Mouse (Mus musculus): ENCODE results near the gene Rab1b. TPM values are rescaled to one million over a fixed set of nuclear protein-coding genes. Genes with fewer than 3 reads are reported as not detected.
A peak's percentile ranks its signal among the peaks of the same experiment; 100 is the strongest.
"Not testable (repeated sequence)": the region's sequence is repeated elsewhere in the genome, so short reads cannot be mapped to it uniquely, and the experiment has no call there.

Gene Rab1b
- total RNA-seq (2014; rRNA removed) (192 and 242 TPM in 2 replicates), polyA plus RNA-seq (2015; fragmentation: Nextera tagmentation; extraction: Ambion mirVana) (204 and 227 TPM in 2 replicates)

DNA sequence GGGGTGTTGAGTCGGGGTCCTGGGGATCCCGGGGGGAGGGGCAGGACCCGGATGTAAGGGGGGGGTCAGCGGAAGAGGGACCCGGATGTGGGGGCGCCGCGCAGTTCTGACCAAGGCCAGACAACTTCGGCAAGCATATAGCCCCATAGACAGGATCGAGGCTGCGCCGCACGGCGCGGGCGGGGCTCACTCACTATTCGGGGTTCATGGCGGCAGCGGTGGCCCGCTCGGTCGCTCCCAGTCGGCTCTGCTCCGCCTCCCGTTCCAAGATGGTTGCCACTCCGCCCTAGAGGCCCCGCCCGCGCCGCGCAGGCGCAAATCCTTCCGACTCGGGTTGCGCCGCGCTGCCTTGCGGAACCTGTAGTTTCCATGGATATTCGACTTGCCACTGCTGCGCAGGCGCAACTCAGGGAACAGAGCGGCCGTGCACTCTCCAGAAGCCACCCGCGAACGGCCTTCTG, at the start of gene Rab1b:
Rab1b (minus strand) TSS at position 342 of the 461 bp plus-strand sequence.
- Histone ChIP-seq H3K27ac (ENCODE audit: low read depth, low read length) (peak within 1 kb of the TSS; percentile 96), H3K9me3 (ENCODE audit: low read length) (no peaks in the 10 kb centered on the region), H3K9ac (replicated peaks; ENCODE audit: low read length, poor library complexity, severe bottlenecking) (peak within 1 kb of the TSS; percentile 87), H3K4me1 (ENCODE audit: insufficient read depth, low read length) (no peaks in the 10 kb centered on the region), H3K4me2 (ENCODE audit: low read depth, low read length, poor library complexity, severe bottlenecking) (peak within 1 kb of the TSS; percentile 52), H3K36me3 (ENCODE audit: insufficient read depth, low read length) (peaks cover 70% of the 10 kb centered on the region), H3K4me3 (ENCODE audit: low read depth, low read length) (peak within 1 kb of the TSS; percentile 70), H3K27me3 (ENCODE audit: insufficient read depth, low read length) (no peaks in the 10 kb centered on the region)
- ATAC-seq (ENCODE audit: low FRiP score) (peak; percentile 94), DNase-seq (ENCODE audit: low spot score) (peak; percentile 99)
- TF ChIP-seq CTCF (IDR thresholded peaks at IDR 0.05), result peak; percentile 15; the same call in 1 of the 2 replicates
- under 1% methylated on average over 41 of the region's 46 CpGs for WGBS

GRCm38 (mm10) chr19:5152261-5152660, 45.4 kb upstream of the Rab1b start:
- no peaks in the 10 kb centered on the region for H3K27me3 ChIP-seq (ENCODE audit: insufficient read depth, low read length)
- H3K9me3 ChIP-seq (ENCODE audit: low read length), result no peaks in the 10 kb centered on the region
- TF ChIP-seq CTCF (IDR thresholded peaks at IDR 0.05), result no peak
- H3K4me1 ChIP-seq (ENCODE audit: insufficient read depth, low read length), result no peaks in the 10 kb centered on the region
- no peak overlapping the region for H3K4me3 ChIP-seq (ENCODE audit: low read depth, low read length)
- H3K4me2 ChIP-seq (ENCODE audit: low read depth, low read length, poor library complexity, severe bottlenecking), result no peak overlapping the region
- DNase-seq (ENCODE audit: low spot score), result no peak
- no peak for ATAC-seq (ENCODE audit: low FRiP score)
- peaks cover 35% of the 10 kb centered on the region for H3K36me3 ChIP-seq (ENCODE audit: insufficient read depth, low read length)
- no peak overlapping the region; the same call in 1 of the 2 replicates for H3K27ac ChIP-seq (ENCODE audit: low read depth, low read length)
- WGBS, result 90% methylated on average over 6 of the region's 6 CpGs
- H3K9ac ChIP-seq (replicated peaks; ENCODE audit: low read length, poor library complexity, severe bottlenecking), result no peak overlapping the region

DNA sequence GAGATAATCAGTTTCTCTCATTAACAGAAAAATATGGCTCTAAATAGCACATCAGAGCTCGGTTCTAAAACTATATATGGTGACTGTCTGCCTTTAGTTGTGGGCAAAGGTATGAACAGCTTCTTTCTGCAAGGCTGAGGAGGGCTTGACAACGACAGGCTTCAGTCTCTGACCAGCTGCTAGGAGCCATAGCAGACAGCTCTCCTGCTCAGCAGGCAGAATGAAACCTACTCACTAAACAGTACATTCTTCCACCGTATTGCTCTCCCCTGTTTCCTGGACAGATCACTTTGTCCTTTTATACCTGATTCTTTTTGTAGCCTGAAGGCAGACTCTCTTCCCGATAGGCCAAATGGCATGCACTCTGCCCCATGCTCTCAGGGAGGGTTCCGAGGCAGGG, 44.9 kb upstream of the Rab1b start:
- H3K4me3 ChIP-seq (ENCODE audit: low read depth, low read length), result no peak overlapping the region
- H3K27me3 ChIP-seq (ENCODE audit: insufficient read depth, low read length), result no peaks in the 10 kb centered on the region
- H3K9ac ChIP-seq (replicated peaks; ENCODE audit: low read length, poor library complexity, severe bottlenecking), result no peak overlapping the region
- peak; percentile 25 for DNase-seq (ENCODE audit: low spot score)
- H3K4me1 ChIP-seq (ENCODE audit: insufficient read depth, low read length), result no peaks in the 10 kb centered on the region
- TF ChIP-seq CTCF (IDR thresholded peaks at IDR 0.05), result no peak
- ATAC-seq (ENCODE audit: low FRiP score), result no peak
- WGBS, result 90% methylated on average over 5 of the region's 5 CpGs
- no peak overlapping the region; the same call in 1 of the 2 replicates for H3K27ac ChIP-seq (ENCODE audit: low read depth, low read length)
- H3K36me3 ChIP-seq (ENCODE audit: insufficient read depth, low read length), result peaks cover 36% of the 10 kb centered on the region
- H3K9me3 ChIP-seq (ENCODE audit: low read length), result no peaks in the 10 kb centered on the region
- no peak overlapping the region for H3K4me2 ChIP-seq (ENCODE audit: low read depth, low read length, poor library complexity, severe bottlenecking)

DNA sequence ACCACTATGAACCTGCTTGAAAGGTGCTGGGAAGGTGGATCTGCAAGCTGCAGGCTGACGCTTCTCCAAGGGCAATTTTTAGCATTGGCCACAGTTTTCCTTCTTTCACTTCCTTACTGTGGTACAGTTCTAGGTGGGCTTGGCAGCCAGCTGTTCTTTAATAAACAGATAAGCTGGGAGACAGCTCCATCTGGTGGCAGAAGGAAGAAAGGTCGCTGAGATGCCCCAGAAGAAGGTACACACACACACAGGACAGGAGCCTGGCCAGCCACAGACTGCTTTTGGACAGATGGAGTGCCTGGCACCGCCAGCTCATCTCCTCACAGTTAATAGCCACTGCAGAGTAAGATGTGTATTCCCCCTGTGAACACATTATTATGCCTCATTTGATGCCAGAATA, 44.5 kb upstream of the Rab1b start:
- peaks cover 40% of the 10 kb centered on the region for H3K36me3 ChIP-seq (ENCODE audit: insufficient read depth, low read length)
- no peak overlapping the region for H3K9ac ChIP-seq (replicated peaks; ENCODE audit: low read length, poor library complexity, severe bottlenecking)
- no peak overlapping the region for H3K4me3 ChIP-seq (ENCODE audit: low read depth, low read length)
- H3K9me3 ChIP-seq (ENCODE audit: low read length), result no peaks in the 10 kb centered on the region
- peak; percentile 82 for TF ChIP-seq CTCF (IDR thresholded peaks at IDR 0.05)
- ATAC-seq (ENCODE audit: low FRiP score) (peak; percentile 23; the same call in 1 of the 2 replicates), DNase-seq (ENCODE audit: low spot score) (peak; percentile 87)
- H3K27me3 ChIP-seq (ENCODE audit: insufficient read depth, low read length), result no peaks in the 10 kb centered on the region
- no peak overlapping the region for H3K27ac ChIP-seq (ENCODE audit: low read depth, low read length)
- 41% methylated on average over 3 of the region's 3 CpGs for WGBS
- no peak overlapping the region for H3K4me2 ChIP-seq (ENCODE audit: low read depth, low read length, poor library complexity, severe bottlenecking)
- H3K4me1 ChIP-seq (ENCODE audit: insufficient read depth, low read length), result no peaks in the 10 kb centered on the region

DNA sequence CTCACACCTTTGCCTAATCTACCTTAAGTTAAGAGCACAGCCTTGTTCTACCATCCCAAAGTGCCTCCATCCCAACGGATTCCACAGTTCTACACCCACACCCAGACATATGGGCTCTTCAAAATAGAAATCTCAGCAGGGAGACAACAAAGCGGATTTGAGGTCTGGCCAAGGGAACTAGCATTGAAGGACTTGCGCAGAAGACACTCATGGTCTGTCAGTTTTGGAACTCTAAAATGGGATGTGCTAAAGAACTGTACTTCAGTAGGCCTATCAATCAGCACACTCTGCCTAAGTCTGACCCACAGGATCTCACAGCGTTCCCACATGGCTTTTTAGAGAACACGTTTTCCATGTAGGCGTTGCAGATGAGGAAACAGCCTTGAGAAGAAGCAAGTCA, 43.5 kb upstream of the Rab1b start:
- Histone ChIP-seq H3K4me2 (ENCODE audit: low read depth, low read length, poor library complexity, severe bottlenecking) (no peak overlapping the region), H3K9ac (replicated peaks; ENCODE audit: low read length, poor library complexity, severe bottlenecking) (no peak overlapping the region), H3K36me3 (ENCODE audit: insufficient read depth, low read length) (peaks cover 44% of the 10 kb centered on the region), H3K27me3 (ENCODE audit: insufficient read depth, low read length) (no peaks in the 10 kb centered on the region), H3K9me3 (ENCODE audit: low read length) (no peaks in the 10 kb centered on the region), H3K4me1 (ENCODE audit: insufficient read depth, low read length) (no peaks in the 10 kb centered on the region), H3K27ac (ENCODE audit: low read depth, low read length) (no peak overlapping the region), H3K4me3 (ENCODE audit: low read depth, low read length) (no peak overlapping the region)
- no peak for TF ChIP-seq CTCF (IDR thresholded peaks at IDR 0.05)
- DNase-seq (ENCODE audit: low spot score) (no peak), ATAC-seq (ENCODE audit: low FRiP score) (no peak)
- 92% methylated on average over 6 of the region's 6 CpGs for WGBS

- H3K4me3 ChIP-seq (ENCODE audit: low read depth, low read length); H3K27ac ChIP-seq (ENCODE audit: low read depth, low read length); H3K9ac ChIP-seq (replicated peaks; ENCODE audit: low read length, poor library complexity, severe bottlenecking); H3K4me1 ChIP-seq (ENCODE audit: insufficient read depth, low read length); ATAC-seq (ENCODE audit: low FRiP score); DNase-seq (ENCODE audit: low spot score); H3K9me3 ChIP-seq (ENCODE audit: low read length); H3K27me3 ChIP-seq (ENCODE audit: insufficient read depth, low read length); H3K4me2 ChIP-seq (ENCODE audit: low read depth, low read length, poor library complexity, severe bottlenecking): not testable (repeated sequence)
- peaks cover 49% of the 10 kb centered on the region for H3K36me3 ChIP-seq (ENCODE audit: insufficient read depth, low read length)
- WGBS, result 75% methylated on average over 6 of the region's 6 CpGs
Measured at GRCm38 (mm10) chr19:5149041-5149440, 42.2 kb upstream of the Rab1b start.

All from midbrain, postnatal 0 days (tissue).